Mouse (Mus musculus) heart, adult 2 months (tissue): ENCODE data around the gene Cmtm8.

ENCODE experiments used
- CTCF ChIP-seq: fragments of 200-600 bp; IDR thresholded peaks from 2 replicates; pipeline ENCODE4 v1.8.1; 2022; ENCODE audit warnings: antibody characterized with exemption, mild to moderate bottlenecking, moderate library complexity
- POLR2A ChIP-seq: fragments of 200-500 bp; IDR thresholded peaks from 2 replicates; pipeline ENCODE4 v1.6.1; 2011; ENCODE audit warnings: mild to moderate bottlenecking, low read depth, low read length, control low read depth; ENCODE audit not compliant: insufficient read depth

GRCm38 (mm10) chr9:114818918-114819317 is 25.0 kb downstream of the Cmtm8 start:
- TF ChIP-seq POLR2A (peak; percentile 78), CTCF (no peak)
